Mouse (Mus musculus): ENCODE measurements around the gene Ccdc105. TPM values are rescaled to one million over a fixed set of nuclear protein-coding genes. Genes with fewer than 3 reads are reported as not detected.

The Ccdc105 gene
- total and polyA plus RNA-seq, 2 experiments from 2014 or later, result not detected

DNA sequence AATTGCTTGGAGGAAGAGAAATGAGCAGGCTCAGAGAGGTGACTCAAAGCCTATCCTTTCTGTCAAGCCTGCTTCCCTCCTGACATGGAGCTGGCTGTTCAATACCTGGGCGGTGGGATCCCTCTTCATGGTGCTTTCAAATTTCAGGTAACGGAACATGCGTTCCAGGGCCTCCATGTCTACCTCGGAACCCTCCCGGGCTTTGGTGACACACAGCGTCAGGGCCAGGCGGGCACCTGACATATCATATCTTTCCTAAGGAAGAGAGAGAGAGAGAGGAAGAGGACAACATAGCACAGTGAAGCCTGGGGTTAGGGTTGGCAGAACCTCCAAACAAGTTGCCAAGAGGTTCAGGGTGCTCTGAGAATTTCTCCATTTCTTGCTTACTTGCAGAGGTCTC is 37.7 kb downstream of the Ccdc105 start:
- H3K9me3 ChIP-seq (replicated peaks; ENCODE audit: control insufficient read depth, low read length), result no peaks in the 10 kb centered on the region
- H3K27me3 ChIP-seq (ENCODE audit: control insufficient read depth, insufficient read depth, low read length), result no peaks in the 10 kb centered on the region
- no peak overlapping the region for H3K4me3 ChIP-seq (ENCODE audit: low read depth, low read length)
- no peak overlapping the region for H3K27ac ChIP-seq (ENCODE audit: low read depth)
- DNase-seq (ENCODE audit: low spot score) (no peak), ATAC-seq (ENCODE audit: insufficient read depth, low read depth) (no peak)
- no peaks in the 10 kb centered on the region for H3K36me3 ChIP-seq (replicated peaks; ENCODE audit: control insufficient read depth, insufficient read depth, low read length)
- H3K4me2 ChIP-seq (ENCODE audit: low read depth, low read length), result no peak overlapping the region
- 87% methylated on average over 7 of the region's 7 CpGs for WGBS
- H3K9ac ChIP-seq (replicated peaks; ENCODE audit: low read depth, low read length), result no peak overlapping the region
- no peaks in the 10 kb centered on the region for H3K4me1 ChIP-seq (ENCODE audit: control insufficient read depth, insufficient read depth)
- TF ChIP-seq CTCF (IDR thresholded peaks at IDR 0.05; ENCODE audit: low read depth) (no peak), EP300 (IDR thresholded peaks at IDR 0.05; ENCODE audit: low read depth) (no peak)

- Histone ChIP-seq H3K36me3 (replicated peaks; ENCODE audit: control insufficient read depth, insufficient read depth, low read length) (no peaks in the 10 kb centered on the region), H3K9ac (replicated peaks; ENCODE audit: low read depth, low read length) (no peak overlapping the region), H3K27me3 (ENCODE audit: control insufficient read depth, insufficient read depth, low read length) (no peaks in the 10 kb centered on the region), H3K27ac (ENCODE audit: low read depth) (no peak overlapping the region), H3K4me2 (ENCODE audit: low read depth, low read length) (no peak overlapping the region), H3K9me3 (replicated peaks; ENCODE audit: control insufficient read depth, low read length) (no peaks in the 10 kb centered on the region), H3K4me1 (ENCODE audit: control insufficient read depth, insufficient read depth) (no peaks in the 10 kb centered on the region), H3K4me3 (ENCODE audit: low read depth, low read length) (no peak overlapping the region)
- TF ChIP-seq CTCF (IDR thresholded peaks at IDR 0.05; ENCODE audit: low read depth) (no peak), EP300 (IDR thresholded peaks at IDR 0.05; ENCODE audit: low read depth) (no peak)
- 63% methylated on average over 6 of the region's 6 CpGs for WGBS
- ATAC-seq (ENCODE audit: insufficient read depth, low read depth) (no peak), DNase-seq (ENCODE audit: low spot score) (no peak)
These were observed 38.7 kb downstream of the Ccdc105 start for GRCm38 (mm10) chr10:78714129-78714528.

- no peak overlapping the region for H3K4me2 ChIP-seq (ENCODE audit: low read depth, low read length)
- H3K4me1 ChIP-seq (ENCODE audit: control insufficient read depth, insufficient read depth), result no peaks in the 10 kb centered on the region
- no peaks in the 10 kb centered on the region for H3K36me3 ChIP-seq (replicated peaks; ENCODE audit: control insufficient read depth, insufficient read depth, low read length)
- no peak for DNase-seq (ENCODE audit: low spot score)
- H3K4me3 ChIP-seq (ENCODE audit: low read depth, low read length), result no peak overlapping the region
- H3K9me3 ChIP-seq (replicated peaks; ENCODE audit: control insufficient read depth, low read length), result no peaks in the 10 kb centered on the region
- TF ChIP-seq EP300 (IDR thresholded peaks at IDR 0.05; ENCODE audit: low read depth) (no peak), CTCF (IDR thresholded peaks at IDR 0.05; ENCODE audit: low read depth) (no peak)
- no peaks in the 10 kb centered on the region for H3K27me3 ChIP-seq (ENCODE audit: control insufficient read depth, insufficient read depth, low read length)
- no peak overlapping the region for H3K27ac ChIP-seq (ENCODE audit: low read depth)
- no peak overlapping the region for H3K9ac ChIP-seq (replicated peaks; ENCODE audit: low read depth, low read length)
- no peak for ATAC-seq (ENCODE audit: insufficient read depth, low read depth)
These were observed 42.2 kb downstream of the Ccdc105 start for GRCm38 (mm10) chr10:78710706-78711105.

DNA sequence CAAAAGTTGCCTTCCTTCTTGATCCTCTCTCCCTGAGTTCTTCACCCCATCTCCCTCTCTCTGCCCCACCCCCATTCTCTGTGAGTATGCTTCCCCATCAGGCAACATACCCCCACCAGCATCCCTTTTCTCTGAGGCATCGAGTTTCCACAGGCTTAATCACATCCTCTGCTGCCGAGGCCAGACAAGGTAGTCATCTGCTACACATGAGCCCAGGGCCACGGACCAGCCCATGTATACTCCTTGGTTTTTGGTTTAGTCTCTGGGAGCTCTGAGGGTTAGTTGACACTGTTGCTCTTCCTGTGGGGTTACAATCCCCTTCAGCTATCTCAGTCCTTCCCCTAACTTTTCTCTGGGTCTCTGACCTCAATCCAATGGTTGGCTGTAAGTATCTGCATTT is 52.0 kb downstream of the Ccdc105 start:
- H3K9ac ChIP-seq (replicated peaks; ENCODE audit: low read depth, low read length), result no peak overlapping the region
- 41% methylated on average over 3 of the region's 3 CpGs for WGBS
- no peak for TF ChIP-seq CTCF (IDR thresholded peaks at IDR 0.05; ENCODE audit: low read depth)
- TF ChIP-seq EP300 (IDR thresholded peaks at IDR 0.05; ENCODE audit: low read depth), result no peak

More for the DNA sequence above, 52.0 kb downstream of the Ccdc105 start:
- H3K36me3 ChIP-seq (replicated peaks; ENCODE audit: control insufficient read depth, insufficient read depth, low read length), result no peaks in the 10 kb centered on the region
- H3K4me2 ChIP-seq (ENCODE audit: low read depth, low read length), result no peak overlapping the region
- ATAC-seq (ENCODE audit: insufficient read depth, low read depth), result no peak
- H3K9me3 ChIP-seq (replicated peaks; ENCODE audit: control insufficient read depth, low read length), result no peaks in the 10 kb centered on the region
- DNase-seq (ENCODE audit: low spot score), result no peak
- no peak overlapping the region for H3K4me3 ChIP-seq (ENCODE audit: low read depth, low read length)
- no peaks in the 10 kb centered on the region for H3K4me1 ChIP-seq (ENCODE audit: control insufficient read depth, insufficient read depth)
- H3K27me3 ChIP-seq (ENCODE audit: control insufficient read depth, insufficient read depth, low read length), result no peaks in the 10 kb centered on the region
- no peak overlapping the region for H3K27ac ChIP-seq (ENCODE audit: low read depth)

Other genes starting within 250 kb of the Ccdc105 start
- not detected in 2 replicates for gene Olfr1358, start 235.6 kb downstream of the Ccdc105 start, total RNA-seq (2014; rRNA removed; ENCODE audit: low replicate concordance)
- not detected in 2 replicates for gene Olfr1358, start 235.6 kb downstream of the Ccdc105 start, polyA plus RNA-seq (2015; fragmentation: Nextera tagmentation; extraction: Ambion mirVana)
- gene Ilvbl, start 178.7 kb downstream of the Ccdc105 start, total RNA-seq (2014; rRNA removed; ENCODE audit: low replicate concordance), result 58.4 and 62.1 TPM in 2 replicates
- 72.2 and 73.7 TPM in 2 replicates for gene Ilvbl, start 178.7 kb downstream of the Ccdc105 start, polyA plus RNA-seq (2015; fragmentation: Nextera tagmentation; extraction: Ambion mirVana)
- 25.3 and 27.9 TPM in 2 replicates for gene Syde1, start 161.1 kb downstream of the Ccdc105 start, total RNA-seq (2014; rRNA removed; ENCODE audit: low replicate concordance)
- 7.5 and 8.5 TPM in 2 replicates for gene Syde1, start 161.1 kb downstream of the Ccdc105 start, polyA plus RNA-seq (2015; fragmentation: Nextera tagmentation; extraction: Ambion mirVana)
- gene Olfr1357, start 135.0 kb downstream of the Ccdc105 start, total RNA-seq (2014; rRNA removed; ENCODE audit: low replicate concordance), result not detected in 2 replicates
- gene Olfr1357, start 135.0 kb downstream of the Ccdc105 start, polyA plus RNA-seq (2015; fragmentation: Nextera tagmentation; extraction: Ambion mirVana), result not detected in 2 replicates
- not detected in 2 replicates for gene Casp14, start 34.8 kb downstream of the Ccdc105 start, total RNA-seq (2014; rRNA removed; ENCODE audit: low replicate concordance)
- not detected in 2 replicates for gene Casp14, start 34.8 kb downstream of the Ccdc105 start, polyA plus RNA-seq (2015; fragmentation: Nextera tagmentation; extraction: Ambion mirVana)
- 0.42 TPM in 1 of 2 replicates, not detected in the other for gene Slc1a6, start 27.4 kb upstream of the Ccdc105 start, total RNA-seq (2014; rRNA removed; ENCODE audit: low replicate concordance)
- 0.16 and 0.25 TPM in 2 replicates for gene Slc1a6, start 27.4 kb upstream of the Ccdc105 start, polyA plus RNA-seq (2015; fragmentation: Nextera tagmentation; extraction: Ambion mirVana)
- gene Olfr1356, start 99.1 kb upstream of the Ccdc105 start, total RNA-seq (2014; rRNA removed; ENCODE audit: low replicate concordance), result not detected in 2 replicates
- not detected in 2 replicates for gene Olfr1356, start 99.1 kb upstream of the Ccdc105 start, polyA plus RNA-seq (2015; fragmentation: Nextera tagmentation; extraction: Ambion mirVana)
- gene Olfr1355, start 122.5 kb upstream of the Ccdc105 start, total RNA-seq (2014; rRNA removed; ENCODE audit: low replicate concordance), result not detected in 2 replicates
- not detected in 2 replicates for gene Olfr1355, start 122.5 kb upstream of the Ccdc105 start, polyA plus RNA-seq (2015; fragmentation: Nextera tagmentation; extraction: Ambion mirVana)
- not detected in 2 replicates for gene Olfr1354, start 160.1 kb upstream of the Ccdc105 start, total RNA-seq (2014; rRNA removed; ENCODE audit: low replicate concordance)
- gene Olfr1354, start 160.1 kb upstream of the Ccdc105 start, polyA plus RNA-seq (2015; fragmentation: Nextera tagmentation; extraction: Ambion mirVana), result not detected in 2 replicates
- not detected in 2 replicates for gene Olfr8, start 197.6 kb upstream of the Ccdc105 start, total RNA-seq (2014; rRNA removed; ENCODE audit: low replicate concordance)
- gene Olfr8, start 197.6 kb upstream of the Ccdc105 start, polyA plus RNA-seq (2015; fragmentation: Nextera tagmentation; extraction: Ambion mirVana), result not detected in 2 replicates
- not detected in 2 replicates for gene Olfr1353, start 210.2 kb upstream of the Ccdc105 start, total RNA-seq (2014; rRNA removed; ENCODE audit: low replicate concordance)
- not detected in 2 replicates for gene Olfr1353, start 210.2 kb upstream of the Ccdc105 start, polyA plus RNA-seq (2015; fragmentation: Nextera tagmentation; extraction: Ambion mirVana)
- not detected in 2 replicates for gene Olfr1352, start 228.0 kb upstream of the Ccdc105 start, total RNA-seq (2014; rRNA removed; ENCODE audit: low replicate concordance)
- not detected in 2 replicates for gene Olfr1352, start 228.0 kb upstream of the Ccdc105 start, polyA plus RNA-seq (2015; fragmentation: Nextera tagmentation; extraction: Ambion mirVana)

Measured in heart, postnatal 0 days (tissue).